Mouse (Mus musculus): ENCODE measurements at regions not wholly inside any gene's neighbourhood (a gene's known extent, or its start where the extent isn't known, plus 50 kb on each side); places are given as distances from the start of the nearest gene placed in this dataset.

DNA sequence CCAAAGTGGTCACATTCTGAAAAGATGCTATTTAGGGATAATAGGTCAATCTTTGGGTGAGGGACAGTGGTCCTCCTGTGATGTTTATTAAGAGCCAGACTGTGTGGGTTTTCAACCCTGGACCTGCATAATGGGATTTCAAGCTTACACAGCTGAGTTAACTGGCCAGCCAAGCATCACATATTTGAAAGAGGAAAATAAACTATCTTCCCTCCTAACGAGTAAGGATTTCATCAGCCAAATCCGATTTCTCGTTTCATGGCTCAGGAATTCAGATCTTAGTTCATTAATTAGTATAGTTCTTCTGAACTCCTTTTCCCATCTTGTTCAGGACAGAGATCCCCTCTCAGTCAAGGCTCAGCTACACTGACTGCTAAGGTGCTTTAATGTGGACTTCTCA is 120.1 kb upstream of the Tut7 start:
- TF ChIP-seq CTCF (IDR thresholded peaks at IDR 0.05; ENCODE audit: insufficient read depth, low read length) (no peak), POLR2A (IDR thresholded peaks at IDR 0.05; ENCODE audit: borderline replicate concordance, extremely low read depth, low read depth, low read length) (no peak)
